ENCODE assay signal across 1 mouse cellular context in the genomic region with DNA sequence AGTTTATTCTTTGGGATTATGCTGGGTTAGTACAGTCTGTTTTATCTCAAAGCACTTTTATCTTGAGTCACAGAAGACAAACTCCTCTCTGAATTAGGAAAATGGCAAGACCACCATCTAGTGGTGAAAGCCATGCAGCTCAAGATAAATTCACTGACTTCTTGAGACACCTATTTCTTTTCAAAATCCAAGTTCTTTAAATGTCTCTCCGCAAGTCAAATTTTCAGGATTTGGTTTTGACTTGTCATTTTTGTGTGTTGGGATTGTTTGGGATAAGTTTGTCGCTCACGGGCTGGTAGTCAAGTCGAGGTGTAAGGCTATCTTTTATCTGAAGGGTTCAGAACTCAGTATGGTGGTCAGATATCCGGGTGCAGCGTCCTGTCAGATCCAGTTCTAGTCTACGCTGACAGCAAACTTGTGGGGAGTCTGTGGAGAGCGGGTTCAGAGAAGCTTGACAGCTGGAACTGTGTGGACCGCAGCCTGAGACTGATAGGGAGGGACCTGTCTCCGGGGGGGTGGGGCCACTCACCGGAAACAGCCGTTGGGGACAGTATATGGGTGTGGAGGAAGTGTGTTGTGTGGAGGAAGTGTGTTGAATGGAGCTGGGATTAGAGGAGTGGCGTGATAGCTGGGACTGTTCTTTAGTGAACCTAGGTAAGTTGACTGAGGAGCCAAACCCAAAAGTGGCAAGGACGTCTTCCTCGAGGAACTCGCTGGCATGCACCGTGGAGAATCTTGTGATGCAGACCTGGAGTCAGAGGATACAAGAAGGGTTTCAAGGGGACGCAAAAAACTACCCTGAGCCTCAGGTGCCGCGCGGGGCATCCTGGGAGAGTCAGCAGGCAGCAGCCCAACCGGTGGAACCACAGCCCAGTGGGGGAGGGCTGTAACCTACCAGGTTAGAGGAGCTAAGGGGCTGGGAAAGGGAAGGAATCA.
TF ChIP-seq lines count a peak whose summit lies in the region.

Zfp54 (plus strand) TSS at position 564 of the 936 bp plus-strand sequence.

TF ChIP-seq in MEL, 35 proteins besides CTCF, POLR2A, EP300 and RAD21 (continued from another document):
- TF ChIP-seq USF1 (IDR thresholded peaks at IDR 0.05; ENCODE audit: low read depth, low read length) (0 out of 2 replicates have a peak, but pooled peaks have one; percentile 11), ZMIZ1 (IDR thresholded peaks at IDR 0.05; ENCODE audit: low read depth, low read length) (no peak), MAZ (IDR thresholded peaks at IDR 0.05; ENCODE audit: low read depth, low read length) (no peak; the same call in 1 of the 2 replicates), ZKSCAN1 (IDR thresholded peaks at IDR 0.05; ENCODE audit: low read depth, low read length) (no peak), MAX (IDR thresholded peaks at IDR 0.05; ENCODE audit: low read length) (peak; percentile 39; the same call in 1 of the 2 replicates), JUND (IDR thresholded peaks at IDR 0.05; ENCODE audit: low read depth, low read length) (no peak), MEF2A (IDR thresholded peaks at IDR 0.05; ENCODE audit: extremely low read depth, insufficient replicate concordance, low read depth, low read length, poor library complexity, severe bottlenecking) (no peak), ELF1 (IDR thresholded peaks at IDR 0.05; ENCODE audit: low read depth, low read length) (peak; percentile 62; the same call in 1 of the 2 replicates), ZNF384 (IDR thresholded peaks at IDR 0.05; ENCODE audit: low read depth, low read length) (no peak), SMC3 (IDR thresholded peaks at IDR 0.05; ENCODE audit: low read depth, low read length) (peak; percentile 83), CHD1 (IDR thresholded peaks at IDR 0.05; ENCODE audit: low read depth, low read length) (no peak), SIN3A (IDR thresholded peaks at IDR 0.05; ENCODE audit: low read length) (peak; percentile 85), TCF12 (IDR thresholded peaks at IDR 0.05; ENCODE audit: low read depth, low read length) (peak; percentile 50), ETS1 (IDR thresholded peaks at IDR 0.05; ENCODE audit: low read depth, low read length) (peak; percentile 84), RCOR1 (IDR thresholded peaks at IDR 0.05; ENCODE audit: low read depth, low read length) (no peak; the same call in 1 of the 2 replicates), TAL1 (IDR thresholded peaks at IDR 0.05; ENCODE audit: low read length) (peak; percentile 12; the same call in 1 of the 2 replicates), MXI1 (IDR thresholded peaks at IDR 0.05; ENCODE audit: low read depth, low read length) (peak; percentile 78), E2F4 (IDR thresholded peaks at IDR 0.05; ENCODE audit: borderline replicate concordance, low read depth, low read length) (no peak), KAT2A (conservative IDR thresholded peaks at IDR 0.05; ENCODE audit: low read depth, low read length) (no peak), TBP (IDR thresholded peaks at IDR 0.05; ENCODE audit: low read depth, low read length) (peak; percentile 79)
